Mouse (Mus musculus) kidney, adult 9 months (tissue): ENCODE data around the gene Stambp.
"Not testable (repeated sequence)": the region's sequence is repeated elsewhere in the genome, so short reads cannot be mapped to it uniquely, and the experiment has no call there.

Source experiments
- DNase-seq: peaks from one replicate; pipeline ENCODE4 v3.0.0; 2022

Stambp gene

DNA sequence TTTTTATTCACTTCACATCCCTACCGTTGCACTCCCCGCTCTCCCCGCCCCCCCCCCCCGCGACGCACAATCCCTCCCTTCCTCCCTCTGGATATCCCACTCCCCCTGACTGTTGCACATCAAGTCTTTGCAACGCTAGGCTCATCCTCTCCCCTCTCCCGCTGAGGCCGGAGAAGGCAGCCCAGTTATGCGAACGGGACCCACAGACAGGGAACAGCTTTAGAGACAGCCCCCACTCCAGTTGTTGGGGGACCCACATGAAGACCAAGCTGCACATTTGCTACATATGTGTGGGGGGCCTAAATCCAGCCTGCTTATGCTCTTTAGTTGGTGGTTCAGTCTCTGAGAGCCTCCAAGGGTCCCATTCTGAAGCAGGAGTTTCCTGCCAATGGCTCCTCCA is at the start of gene Stambp:
TSS of gene Stambp (minus strand) at position 59 of the 400 bp plus-strand sequence.
- no peak for DNase-seq

- no peak for DNase-seq
These were observed 47.4 kb upstream of the Stambp start for GRCm38 (mm10) chr6:83619955-83620354.

DNA sequence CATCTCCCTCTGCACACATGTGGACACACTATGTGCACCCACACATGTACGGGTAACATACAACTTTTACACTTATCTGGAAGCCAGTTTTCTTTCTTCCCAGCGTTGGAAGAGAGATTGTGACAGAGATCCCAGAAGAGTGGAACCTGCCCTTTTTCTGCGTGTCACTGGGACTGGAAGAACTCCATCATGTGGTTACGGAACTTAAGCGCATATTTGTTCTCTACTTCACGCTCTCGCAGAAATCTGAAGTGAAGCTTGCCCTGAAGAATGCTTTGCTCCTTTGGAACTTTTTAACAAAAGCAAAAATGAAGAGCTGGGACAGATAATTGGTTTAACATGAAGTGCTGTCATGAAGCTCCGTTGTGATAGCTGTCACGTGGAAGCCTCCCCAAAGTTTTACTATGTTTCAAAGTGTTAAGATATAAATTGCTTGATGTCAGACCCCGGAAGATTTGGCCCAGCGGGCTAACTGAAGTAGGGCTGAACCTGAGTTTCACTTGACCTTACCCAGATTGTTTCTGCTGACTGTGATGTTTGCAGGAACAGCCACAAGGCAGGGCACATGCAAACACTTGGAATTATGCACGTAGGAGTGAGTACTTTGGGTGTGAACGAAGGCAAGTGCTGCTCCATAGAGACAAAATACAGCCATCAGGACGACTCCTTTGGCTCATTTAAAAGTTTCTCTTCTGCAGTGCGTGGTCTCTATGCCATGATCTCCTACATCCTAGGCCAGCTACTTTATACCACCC is 45.2 kb upstream of the Stambp start:
- DNase-seq: no peak

DNA sequence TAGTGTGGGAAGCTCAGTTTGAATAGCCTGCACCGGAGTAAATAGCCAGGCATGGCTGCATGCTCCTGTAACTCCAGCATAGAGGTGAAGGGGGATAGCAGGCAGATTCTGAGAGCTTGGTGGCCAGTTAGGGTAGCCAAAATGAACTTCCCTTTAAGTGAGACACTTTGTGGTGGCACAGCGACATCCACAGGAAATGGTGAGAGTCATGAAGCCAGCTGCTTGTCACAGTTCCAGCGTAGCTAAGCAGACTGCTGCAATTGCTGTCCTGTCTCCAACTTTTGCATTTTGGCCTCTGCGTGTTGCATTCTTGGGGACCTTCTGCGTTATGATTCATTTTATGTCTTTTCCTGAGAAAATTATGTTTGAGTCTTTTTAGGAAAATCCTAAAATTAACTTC is 44.0 kb upstream of the Stambp start:
- DNase-seq: peak; percentile 31

- no peak for DNase-seq
These were observed 41.9 kb upstream of the Stambp start for GRCm38 (mm10) chr6:83614469-83614868.

DNA sequence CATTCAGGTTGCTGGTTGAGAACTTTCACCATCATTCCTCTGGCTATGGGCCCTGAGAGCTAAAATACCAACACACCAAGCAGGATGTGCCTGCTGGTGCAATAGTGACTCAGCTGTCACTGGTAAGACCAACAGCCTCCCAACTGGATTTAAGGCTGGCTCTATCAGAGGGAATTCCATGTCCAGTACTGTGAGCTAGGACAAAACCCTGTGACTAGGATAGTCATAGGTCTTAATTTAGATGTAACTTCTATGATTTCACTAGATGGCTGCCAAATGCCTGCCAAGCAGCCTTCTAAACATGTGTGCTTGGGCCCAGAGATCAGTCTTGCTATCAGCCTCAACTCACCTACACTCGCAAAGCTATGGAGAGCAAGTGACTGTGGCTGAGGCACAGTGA is 40.4 kb upstream of the Stambp start:
- no peak for DNase-seq

- no peak for DNase-seq
These were observed 27.2 kb upstream of the Stambp start for GRCm38 (mm10) chr6:83599636-83600174.

- no peak for DNase-seq
These were observed 26.6 kb upstream of the Stambp start for GRCm38 (mm10) chr6:83599060-83599550.

- DNase-seq: peak; percentile 19
These were observed 26.1 kb upstream of the Stambp start for GRCm38 (mm10) chr6:83598646-83599045.

- DNase-seq: no peak
These were observed 25.5 kb upstream of the Stambp start for GRCm38 (mm10) chr6:83597988-83598387.

DNA sequence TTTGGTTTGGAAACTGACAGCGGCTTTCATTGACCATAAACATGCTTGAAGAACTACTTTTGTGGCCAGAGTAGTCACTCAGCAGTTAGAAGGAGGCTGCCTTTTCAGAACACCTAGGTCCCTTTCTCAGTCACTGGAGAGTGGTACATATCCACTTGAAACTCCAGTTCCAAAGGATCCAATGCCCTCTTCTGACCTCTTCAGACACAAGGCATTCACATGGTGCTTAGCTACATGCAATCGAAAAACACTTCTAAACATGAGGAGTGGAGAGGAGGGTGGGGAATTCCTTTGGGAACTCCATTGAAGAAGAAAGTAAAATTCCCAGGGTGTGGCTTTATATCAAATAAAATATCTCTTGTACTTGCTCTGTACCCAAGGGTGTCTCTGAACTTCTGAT is 22.5 kb upstream of the Stambp start:
- no peak for DNase-seq

DNA sequence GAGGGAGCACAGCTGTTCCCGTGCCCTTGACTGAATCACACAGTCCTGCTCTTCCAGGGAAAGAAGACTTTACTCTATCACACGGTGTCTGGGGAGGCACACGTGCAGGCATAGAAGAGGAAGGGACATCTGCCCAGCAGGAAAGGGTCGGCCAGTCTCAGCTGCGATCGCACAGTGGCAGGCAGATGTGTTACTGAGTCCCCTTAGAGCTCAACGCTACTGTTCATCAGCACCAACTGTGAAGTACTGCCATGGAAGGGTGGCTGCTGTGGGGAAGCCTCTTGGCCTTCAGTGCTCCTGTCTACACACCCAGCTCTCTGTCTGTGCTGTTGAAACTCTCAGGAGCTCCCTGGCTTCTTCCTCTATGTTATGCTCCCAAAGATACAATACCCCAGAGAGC is 21.4 kb upstream of the Stambp start:
- no peak for DNase-seq

DNA sequence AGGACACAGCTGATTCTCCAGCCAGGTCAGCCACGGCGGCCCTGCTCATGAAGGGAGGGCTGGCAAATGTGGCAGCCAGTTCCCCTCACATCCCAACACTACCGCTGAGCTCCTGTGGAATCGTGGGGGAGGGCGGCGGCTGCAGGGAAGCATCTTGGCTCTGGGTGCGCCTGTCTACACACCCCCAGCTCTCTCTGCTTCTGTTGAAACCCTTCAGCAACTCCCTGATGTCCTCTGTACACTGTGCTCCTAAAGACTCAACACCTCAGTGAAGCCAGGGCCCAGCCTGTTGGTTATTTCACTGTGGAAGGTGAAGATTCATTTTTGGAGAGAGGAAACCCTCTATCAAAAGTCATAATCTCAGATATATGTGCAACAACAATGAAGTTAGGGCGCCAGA is 19.5 kb upstream of the Stambp start:
- no peak for DNase-seq

DNA sequence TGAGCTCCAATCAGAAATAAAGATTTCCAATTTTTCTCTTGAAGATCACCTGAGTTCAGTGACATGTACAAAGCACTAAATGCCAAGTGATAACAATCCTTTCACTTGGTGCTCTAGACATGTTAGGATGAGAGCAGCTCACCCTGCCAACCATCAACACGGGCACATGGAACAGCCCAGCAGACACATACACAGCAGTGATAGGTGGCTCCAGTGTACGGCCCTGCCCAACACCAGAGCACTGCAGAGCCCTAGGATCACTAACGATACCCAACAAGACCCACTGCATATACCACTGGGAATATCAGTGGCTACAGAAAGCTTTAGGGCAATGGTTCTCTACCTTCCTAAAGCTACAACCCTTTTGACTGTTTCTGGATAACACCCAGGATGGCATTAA is 17.8 kb upstream of the Stambp start:
- no peak for DNase-seq

DNA sequence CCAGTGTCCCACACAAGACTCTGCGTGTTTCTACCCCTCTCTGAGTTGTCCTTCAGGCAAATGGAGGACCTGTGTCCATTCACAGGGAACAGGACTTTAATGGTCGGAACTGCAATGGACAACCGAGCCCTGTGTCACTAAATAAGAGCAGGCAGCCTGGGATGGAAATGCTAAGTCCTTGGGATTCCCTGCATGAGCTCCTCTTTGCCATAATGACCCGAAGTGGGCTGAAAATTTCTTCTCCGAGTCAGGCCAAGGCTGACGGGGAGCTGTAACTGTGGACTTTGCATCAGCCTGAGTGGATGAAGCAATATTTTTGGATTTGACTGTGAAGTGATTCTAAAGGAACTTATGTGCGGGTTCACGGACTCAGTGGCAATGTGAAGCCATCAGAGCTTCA is 14.7 kb upstream of the Stambp start:
- not testable (repeated sequence) for DNase-seq

DNA sequence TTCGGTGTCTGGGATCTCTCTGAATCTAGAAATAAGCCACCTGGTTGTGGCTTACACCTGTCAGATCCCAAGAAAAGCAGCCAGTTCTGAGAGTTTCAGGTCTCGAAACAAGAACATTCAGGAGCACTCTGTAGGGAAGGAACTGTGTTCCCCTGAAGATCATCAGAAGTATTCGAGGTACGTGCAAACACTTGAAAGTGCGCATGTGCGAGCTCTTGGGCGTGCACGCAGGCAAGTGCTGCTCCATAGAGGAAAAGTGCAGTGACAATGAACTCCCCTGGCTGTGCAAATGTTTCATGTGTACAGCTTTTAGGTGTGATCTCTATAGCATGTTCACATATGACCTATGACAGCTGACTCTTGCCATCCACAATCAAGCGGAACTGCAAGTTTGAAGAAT is 12.8 kb upstream of the Stambp start:
- not testable (repeated sequence) for DNase-seq

DNA sequence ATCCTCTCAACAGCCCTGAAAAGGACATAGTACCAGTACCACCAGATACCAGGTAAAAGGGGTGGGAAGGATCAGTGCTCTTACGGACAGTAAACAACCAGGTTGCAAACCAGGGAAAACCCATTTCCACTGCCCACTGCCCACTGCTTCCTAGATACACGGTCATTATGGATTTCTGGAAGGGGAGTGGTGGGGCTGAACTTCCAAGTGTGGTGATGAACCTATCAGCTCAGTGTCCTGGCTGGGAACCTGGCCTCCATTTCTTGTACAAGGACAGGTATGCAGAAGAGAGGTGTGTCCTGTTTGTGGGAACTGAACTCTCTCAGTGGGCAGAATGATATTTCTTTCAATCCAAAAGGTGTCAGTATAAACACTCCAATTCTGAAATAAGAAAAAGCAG is 11.1 kb upstream of the Stambp start:
- DNase-seq: no peak

GRCm38 (mm10) chr6:83582938-83583270 is 10.4 kb upstream of the Stambp start:
- DNase-seq: peak; percentile 32

GRCm38 (mm10) chr6:83582135-83582937 is 9.8 kb upstream of the Stambp start:
- no peak for DNase-seq

DNA sequence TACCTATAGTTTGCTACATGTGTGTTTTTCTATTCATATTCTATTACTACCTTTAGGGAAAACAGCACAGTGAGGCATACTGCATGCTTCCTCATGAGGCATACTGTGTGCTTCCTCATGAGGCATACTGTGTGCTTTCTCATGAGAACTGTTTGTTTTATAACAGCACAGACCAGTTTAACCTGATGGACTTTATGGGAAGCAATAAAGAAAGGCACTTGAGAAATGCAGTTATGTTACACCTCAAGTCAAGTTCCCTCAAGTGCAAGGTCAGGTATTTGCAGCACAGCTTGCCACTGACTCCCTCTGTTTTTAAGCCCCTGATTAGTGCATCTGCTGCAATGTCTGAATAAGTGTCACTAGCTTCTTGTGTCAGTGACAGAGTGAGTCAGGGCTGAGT is 5.0 kb upstream of the Stambp start:
- no peak for DNase-seq

- DNase-seq: no peak
These were observed 3.1 kb upstream of the Stambp start for GRCm38 (mm10) chr6:83575609-83576008.

DNA sequence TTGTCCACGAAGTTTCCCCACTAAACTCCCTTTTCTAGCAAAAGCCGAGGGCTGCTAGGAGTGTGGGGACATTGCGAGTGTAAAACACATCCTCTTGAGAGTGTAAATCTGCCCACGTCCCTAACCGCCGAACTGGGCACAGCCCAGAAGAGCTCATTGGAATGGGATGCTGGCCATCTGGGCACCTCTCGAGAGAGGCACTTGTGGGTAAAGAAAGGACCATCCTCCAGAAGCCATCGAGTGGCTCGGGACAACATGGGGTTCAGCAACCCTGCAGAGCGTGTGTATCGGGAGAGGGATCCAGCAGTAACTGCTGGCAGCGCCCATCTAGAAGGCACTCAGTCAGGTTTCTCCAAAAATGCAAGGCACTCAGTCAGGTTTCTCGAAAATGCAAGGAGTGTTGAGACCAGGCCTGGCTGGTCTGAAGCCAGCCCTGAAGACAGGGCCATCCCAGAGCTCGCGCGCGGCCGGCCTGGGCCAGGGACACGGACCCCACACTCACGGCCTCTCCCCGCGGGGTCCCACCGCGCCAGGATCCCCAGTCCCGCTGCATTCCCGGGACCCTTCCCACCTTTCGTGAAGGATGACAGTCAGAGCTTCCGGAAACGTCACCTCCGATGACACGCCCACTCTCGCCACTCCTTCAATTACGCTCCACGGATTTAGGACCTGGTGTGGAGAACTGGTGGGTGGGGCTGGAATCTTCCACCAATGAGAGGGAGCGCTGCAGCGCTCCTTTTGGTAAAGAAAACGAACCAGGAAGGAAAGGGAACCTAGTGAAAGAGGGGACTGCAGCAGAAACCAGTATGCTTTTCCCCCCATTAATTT is 475 bp downstream of the Stambp start:
- DNase-seq: peak; percentile 94
